Mouse (Mus musculus): ENCODE results near the gene Lingo2. TPM values are rescaled to one million over a fixed set of nuclear protein-coding genes. Genes with fewer than 3 reads are reported as not detected.
"Not testable (repeated sequence)": the region's sequence is repeated elsewhere in the genome, so short reads cannot be mapped to it uniquely, and the experiment has no call there.

Gene Lingo2
- polyA plus RNA-seq, 1 experiment from 2014 or later: 0.34 TPM

- no peaks in the 10 kb centered on the region for H3K9me3 ChIP-seq (ENCODE audit: control insufficient read depth, low read length)
- 79% methylated on average over 6 of the region's 6 CpGs for WGBS
- H3K36me3 ChIP-seq (ENCODE audit: control insufficient read depth, insufficient read depth, low read length): no peaks in the 10 kb centered on the region
- no peak overlapping the region for H3K4me3 ChIP-seq (ENCODE audit: low read length)
- no peak for ATAC-seq (ENCODE audit: low read depth)
- no peak overlapping the region for H3K4me2 ChIP-seq (ENCODE audit: low read depth, low read length)
- no peaks in the 10 kb centered on the region for H3K4me1 ChIP-seq (replicated peaks; ENCODE audit: control insufficient read depth, insufficient read depth, low read length)
- no peak overlapping the region for H3K27ac ChIP-seq (ENCODE audit: low read length)
- H3K27me3 ChIP-seq (ENCODE audit: control insufficient read depth, insufficient read depth, low read depth, low read length): no peaks in the 10 kb centered on the region
- H3K9ac ChIP-seq (ENCODE audit: low read length): no peak overlapping the region
Measured at GRCm38 (mm10) chr4:36078910-36079525, 872.5 kb downstream of the Lingo2 start.

GRCm38 (mm10) chr4:36064701-36065100 lies 886.8 kb downstream of the Lingo2 start:
- not testable (repeated sequence) for H3K9me3 ChIP-seq (ENCODE audit: control insufficient read depth, low read length); H3K27me3 ChIP-seq (ENCODE audit: control insufficient read depth, insufficient read depth, low read depth, low read length); H3K27ac ChIP-seq (ENCODE audit: low read length); H3K4me2 ChIP-seq (ENCODE audit: low read depth, low read length); H3K9ac ChIP-seq (ENCODE audit: low read length); H3K4me1 ChIP-seq (replicated peaks; ENCODE audit: control insufficient read depth, insufficient read depth, low read length); ATAC-seq (ENCODE audit: low read depth); H3K36me3 ChIP-seq (ENCODE audit: control insufficient read depth, insufficient read depth, low read length); H3K4me3 ChIP-seq (ENCODE audit: low read length)
- WGBS: 67% methylated on average over 1 of the region's 1 CpGs

DNA sequence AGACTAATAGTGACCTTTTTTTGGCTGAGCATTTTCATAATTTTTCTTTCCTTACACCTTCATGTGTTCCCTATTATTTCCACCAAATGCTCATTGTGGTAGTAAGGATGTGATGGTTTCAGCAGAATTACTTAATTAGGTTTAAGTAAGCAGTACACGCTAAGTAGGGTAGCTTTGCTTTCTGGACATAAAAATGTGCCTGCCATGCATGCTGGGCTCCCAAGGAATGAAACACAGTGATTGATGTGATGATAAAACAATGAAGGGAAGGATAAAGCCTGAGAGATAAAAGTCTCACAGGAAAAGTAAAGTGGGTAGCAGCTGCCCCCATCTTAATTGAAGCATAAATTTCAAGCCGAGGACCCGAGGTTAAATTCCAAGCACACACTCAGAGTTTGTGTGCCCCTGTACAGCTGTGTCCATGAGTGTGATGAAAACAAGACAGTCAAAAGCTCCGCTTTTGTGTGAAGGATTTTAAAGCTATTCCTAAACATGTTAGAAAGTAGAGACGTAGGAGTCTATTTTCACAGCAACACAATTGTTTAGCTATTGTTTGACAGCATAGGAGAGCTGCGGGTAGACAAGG lies 898.7 kb downstream of the Lingo2 start:
- H3K4me1 ChIP-seq (replicated peaks; ENCODE audit: control insufficient read depth, insufficient read depth, low read length): no peaks in the 10 kb centered on the region
- no peaks in the 10 kb centered on the region for H3K36me3 ChIP-seq (ENCODE audit: control insufficient read depth, insufficient read depth, low read length)
- no peak for ATAC-seq (ENCODE audit: low read depth)
- H3K4me3 ChIP-seq (ENCODE audit: low read length): no peak overlapping the region
- no peak overlapping the region for H3K4me2 ChIP-seq (ENCODE audit: low read depth, low read length)
- no peaks in the 10 kb centered on the region for H3K9me3 ChIP-seq (ENCODE audit: control insufficient read depth, low read length)
- H3K27ac ChIP-seq (ENCODE audit: low read length): no peak overlapping the region
- no peak overlapping the region for H3K9ac ChIP-seq (ENCODE audit: low read length)
- no peaks in the 10 kb centered on the region for H3K27me3 ChIP-seq (ENCODE audit: control insufficient read depth, insufficient read depth, low read depth, low read length)
- 46% methylated on average over 6 of the region's 6 CpGs for WGBS

DNA sequence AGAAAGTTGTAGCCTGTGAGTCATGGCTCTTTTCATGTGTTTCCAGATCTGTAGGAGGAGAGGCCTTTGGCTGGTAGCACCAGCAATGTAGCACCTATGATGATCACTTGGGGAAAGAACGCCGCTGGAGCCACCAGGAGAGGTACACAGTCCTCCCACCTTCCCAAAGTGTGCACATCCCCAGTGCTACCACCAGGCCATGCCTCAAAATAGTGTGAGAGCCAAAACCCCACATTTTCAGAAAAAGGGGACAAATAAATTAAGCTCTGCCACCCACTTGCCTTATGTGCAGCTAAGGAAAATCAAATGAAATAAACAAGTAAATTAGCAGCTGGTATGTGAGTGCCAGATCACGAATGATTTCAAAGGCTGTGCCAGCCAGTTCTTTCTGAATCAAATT lies 911.2 kb downstream of the Lingo2 start:
- WGBS: 77% methylated on average over 3 of the region's 3 CpGs
- Histone ChIP-seq H3K9me3 (ENCODE audit: control insufficient read depth, low read length) (no peaks in the 10 kb centered on the region), H3K4me3 (ENCODE audit: low read length) (no peak overlapping the region), H3K36me3 (ENCODE audit: control insufficient read depth, insufficient read depth, low read length) (no peaks in the 10 kb centered on the region), H3K27ac (ENCODE audit: low read length) (no peak overlapping the region), H3K27me3 (ENCODE audit: control insufficient read depth, insufficient read depth, low read depth, low read length) (no peaks in the 10 kb centered on the region), H3K4me2 (ENCODE audit: low read depth, low read length) (no peak overlapping the region), H3K4me1 (replicated peaks; ENCODE audit: control insufficient read depth, insufficient read depth, low read length) (no peaks in the 10 kb centered on the region), H3K9ac (ENCODE audit: low read length) (no peak overlapping the region)
- no peak for ATAC-seq (ENCODE audit: low read depth)

DNA sequence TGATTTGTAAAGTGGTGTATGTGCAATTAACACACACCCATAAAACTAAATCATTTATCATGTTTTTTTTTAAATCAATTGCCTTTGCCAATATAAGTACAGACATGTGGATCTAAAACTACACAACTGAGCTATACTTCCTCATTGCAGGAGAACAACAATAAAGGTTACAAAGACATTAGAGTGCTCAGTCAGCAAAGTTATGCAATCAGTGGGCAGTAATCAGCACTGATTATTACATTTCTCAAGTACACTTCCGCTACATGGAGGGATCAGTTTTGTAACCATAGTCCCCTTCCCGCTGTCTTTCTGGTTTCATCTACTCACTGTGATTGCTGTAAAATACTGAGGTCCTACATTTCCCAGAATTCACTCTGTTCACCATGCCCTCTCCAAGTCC lies 912.8 kb downstream of the Lingo2 start:
- ATAC-seq (ENCODE audit: low read depth): no peak
- no peak overlapping the region for H3K4me2 ChIP-seq (ENCODE audit: low read depth, low read length)
- H3K4me1 ChIP-seq (replicated peaks; ENCODE audit: control insufficient read depth, insufficient read depth, low read length): no peaks in the 10 kb centered on the region
- H3K9ac ChIP-seq (ENCODE audit: low read length): no peak overlapping the region
- H3K4me3 ChIP-seq (ENCODE audit: low read length): no peak overlapping the region
- no peaks in the 10 kb centered on the region for H3K9me3 ChIP-seq (ENCODE audit: control insufficient read depth, low read length)
- no peaks in the 10 kb centered on the region for H3K27me3 ChIP-seq (ENCODE audit: control insufficient read depth, insufficient read depth, low read depth, low read length)
- WGBS: 84% methylated on average over 2 of the region's 2 CpGs
- H3K27ac ChIP-seq (ENCODE audit: low read length): no peak overlapping the region
- no peaks in the 10 kb centered on the region for H3K36me3 ChIP-seq (ENCODE audit: control insufficient read depth, insufficient read depth, low read length)

DNA sequence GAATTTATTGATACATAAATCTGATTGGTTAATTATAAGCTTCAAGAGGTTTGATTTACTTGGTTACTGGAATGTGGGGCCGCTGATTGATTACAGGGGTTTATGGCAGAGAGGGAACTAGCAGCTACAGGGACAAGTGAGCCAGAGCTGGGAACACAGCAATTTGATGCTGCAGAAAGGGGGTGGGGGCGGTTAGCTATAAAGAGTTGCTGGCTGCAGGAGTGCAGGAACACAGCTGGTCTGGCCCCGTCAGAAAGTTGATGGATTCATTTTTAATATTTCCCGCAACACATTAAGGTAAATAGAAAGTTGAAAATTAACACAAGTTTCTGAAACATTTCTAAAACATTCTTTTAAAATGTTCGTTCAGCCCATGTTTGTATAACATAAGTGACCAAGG lies 919.5 kb downstream of the Lingo2 start:
- Histone ChIP-seq H3K4me3 (ENCODE audit: low read length) (no peak overlapping the region), H3K4me2 (ENCODE audit: low read depth, low read length) (no peak overlapping the region), H3K9ac (ENCODE audit: low read length) (no peak overlapping the region), H3K27ac (ENCODE audit: low read length) (no peak overlapping the region), H3K27me3 (ENCODE audit: control insufficient read depth, insufficient read depth, low read depth, low read length) (no peaks in the 10 kb centered on the region), H3K4me1 (replicated peaks; ENCODE audit: control insufficient read depth, insufficient read depth, low read length) (no peaks in the 10 kb centered on the region), H3K36me3 (ENCODE audit: control insufficient read depth, insufficient read depth, low read length) (no peaks in the 10 kb centered on the region), H3K9me3 (ENCODE audit: control insufficient read depth, low read length) (no peaks in the 10 kb centered on the region)
- no peak for ATAC-seq (ENCODE audit: low read depth)
- WGBS: 44% methylated on average over 5 of the region's 5 CpGs

- Histone ChIP-seq H3K9ac (ENCODE audit: low read length) (no peak overlapping the region), H3K9me3 (ENCODE audit: control insufficient read depth, low read length) (no peaks in the 10 kb centered on the region), H3K36me3 (ENCODE audit: control insufficient read depth, insufficient read depth, low read length) (no peaks in the 10 kb centered on the region), H3K27ac (ENCODE audit: low read length) (no peak overlapping the region), H3K4me2 (ENCODE audit: low read depth, low read length) (no peak overlapping the region), H3K27me3 (ENCODE audit: control insufficient read depth, insufficient read depth, low read depth, low read length) (no peaks in the 10 kb centered on the region), H3K4me3 (ENCODE audit: low read length) (no peak overlapping the region), H3K4me1 (replicated peaks; ENCODE audit: control insufficient read depth, insufficient read depth, low read length) (no peaks in the 10 kb centered on the region)
- ATAC-seq (ENCODE audit: low read depth): no peak
- WGBS: 40% methylated on average over 4 of the region's 4 CpGs
Measured at GRCm38 (mm10) chr4:36014181-36014580, 937.4 kb downstream of the Lingo2 start.

DNA sequence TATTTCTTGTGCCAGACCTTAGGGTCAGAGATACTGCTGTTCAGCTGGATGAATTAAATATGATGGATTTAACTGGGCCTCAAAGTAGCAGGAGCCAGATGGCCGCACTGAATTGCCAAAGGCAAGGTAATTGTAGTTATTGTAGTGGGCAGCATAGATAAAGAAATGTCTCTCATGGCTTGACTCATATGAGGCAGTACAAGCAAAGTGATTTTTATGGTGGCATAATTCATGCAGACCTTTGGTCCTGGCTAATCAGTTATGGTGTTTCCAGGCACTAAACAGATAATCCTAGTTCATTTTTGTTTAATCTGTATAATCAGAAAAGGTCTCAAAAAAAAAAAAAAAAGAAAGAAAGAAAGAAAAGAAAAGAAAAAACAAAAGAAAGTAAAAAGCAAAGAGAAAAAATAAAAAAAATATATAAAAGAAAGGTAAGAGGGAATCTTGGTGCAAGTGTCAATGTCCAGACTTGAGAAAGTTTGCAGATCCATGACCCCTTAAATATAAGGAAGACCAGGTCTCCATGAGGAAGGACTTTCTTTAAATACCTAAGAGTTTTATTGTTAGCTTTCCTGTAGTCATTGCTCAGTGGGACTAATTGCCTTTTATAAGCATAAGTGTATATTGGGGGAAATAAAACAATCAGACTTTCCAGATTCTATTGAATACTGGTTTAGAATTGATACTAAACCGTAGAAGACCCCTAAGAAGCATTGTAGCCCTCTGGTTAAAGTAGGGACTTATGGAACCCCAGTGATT lies 959.4 kb downstream of the Lingo2 start:
- Histone ChIP-seq H3K4me3 (ENCODE audit: low read length) (no peak overlapping the region), H3K4me2 (ENCODE audit: low read depth, low read length) (no peak overlapping the region), H3K36me3 (ENCODE audit: control insufficient read depth, insufficient read depth, low read length) (no peaks in the 10 kb centered on the region), H3K9ac (ENCODE audit: low read length) (no peak overlapping the region), H3K27me3 (ENCODE audit: control insufficient read depth, insufficient read depth, low read depth, low read length) (no peaks in the 10 kb centered on the region), H3K4me1 (replicated peaks; ENCODE audit: control insufficient read depth, insufficient read depth, low read length) (no peaks in the 10 kb centered on the region), H3K27ac (ENCODE audit: low read length) (no peak overlapping the region), H3K9me3 (ENCODE audit: control insufficient read depth, low read length) (no peaks in the 10 kb centered on the region)
- WGBS: 72% methylated on average over 2 of the region's 2 CpGs
- ATAC-seq (ENCODE audit: low read depth): no peak

GRCm38 (mm10) chr4:35986012-35986411 lies 965.5 kb downstream of the Lingo2 start:
- Histone ChIP-seq H3K9ac (ENCODE audit: low read length) (no peak overlapping the region), H3K4me3 (ENCODE audit: low read length) (no peak overlapping the region), H3K9me3 (ENCODE audit: control insufficient read depth, low read length) (no peaks in the 10 kb centered on the region), H3K4me1 (replicated peaks; ENCODE audit: control insufficient read depth, insufficient read depth, low read length) (no peaks in the 10 kb centered on the region), H3K4me2 (ENCODE audit: low read depth, low read length) (no peak overlapping the region), H3K27me3 (ENCODE audit: control insufficient read depth, insufficient read depth, low read depth, low read length) (no peaks in the 10 kb centered on the region), H3K27ac (ENCODE audit: low read length) (no peak overlapping the region), H3K36me3 (ENCODE audit: control insufficient read depth, insufficient read depth, low read length) (no peaks in the 10 kb centered on the region)
- WGBS: 89% methylated on average over 6 of the region's 6 CpGs
- no peak for ATAC-seq (ENCODE audit: low read depth)
